Mouse (Mus musculus): ENCODE data around the gene Trmt10a.

DNA sequence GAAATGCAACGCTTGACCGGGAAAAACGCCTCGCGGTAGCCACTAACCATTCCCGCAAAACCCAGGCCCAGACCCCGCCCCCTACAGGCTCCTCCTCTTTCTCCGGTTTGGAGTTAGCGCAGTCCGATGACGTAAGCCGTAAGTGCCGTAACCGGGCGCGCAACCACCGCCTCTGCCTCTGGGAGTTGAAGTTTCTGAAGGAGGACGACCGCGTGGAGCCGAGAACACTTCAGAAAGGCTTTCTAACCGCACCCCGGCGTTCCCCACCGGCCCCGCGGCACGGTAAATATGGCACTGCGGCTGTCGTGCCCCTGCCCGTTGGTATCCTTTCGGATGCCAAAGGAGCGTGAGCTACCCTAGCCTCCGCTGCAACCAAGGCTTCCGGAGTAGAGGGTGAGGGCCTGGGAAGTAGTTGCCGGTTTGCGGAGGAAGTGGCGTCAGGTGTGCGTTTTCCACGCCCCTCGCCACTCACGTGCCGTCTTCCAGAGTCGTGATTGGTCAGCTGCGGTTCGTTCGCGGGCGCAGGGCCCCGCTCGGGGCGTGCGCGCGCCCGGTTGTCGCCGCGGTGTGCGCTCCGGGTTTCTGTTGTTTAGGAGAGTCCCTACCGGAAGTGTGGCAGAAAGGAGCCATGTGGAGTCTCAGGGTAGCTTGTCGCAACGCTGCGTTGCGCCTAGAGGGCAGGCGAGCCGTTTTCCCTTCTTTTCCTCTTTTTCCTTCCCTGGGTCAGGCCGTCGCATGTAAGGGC, at the start of gene Trmt10a:
- peak; percentile 85 for TF ChIP-seq BHLHE40 (IDR thresholded peaks at IDR 0.05; ENCODE audit: borderline replicate concordance, low read depth, low read length)
- peak; percentile 93 for TF ChIP-seq KAT2A (conservative IDR thresholded peaks at IDR 0.05; ENCODE audit: low read depth, low read length)
- no peak for TF ChIP-seq ZC3H11A (IDR thresholded peaks at IDR 0.05; ENCODE audit: low read depth, low read length)
- TF ChIP-seq POLR2A (IDR thresholded peaks at IDR 0.05; ENCODE audit: control insufficient read depth in 1 of 2, insufficient read depth in 1 of 2, low read depth in 1 of 2, low read length in 2 of 2, poor library complexity in 1 of 2): peak; percentile 80 to 89
- no peak for TF ChIP-seq RAD21 (IDR thresholded peaks at IDR 0.05; ENCODE audit: low read depth, low read length)
- TF ChIP-seq MAX (IDR thresholded peaks at IDR 0.05; ENCODE audit: low read length): peak; percentile 97
- 0 out of 2 replicates have a peak, but pooled peaks have one; percentile 57 for TF ChIP-seq POLR2AphosphoS5 (IDR thresholded peaks at IDR 0.05; ENCODE audit: borderline replicate concordance, low read depth, low read length)
- peak; percentile 93 for TF ChIP-seq HCFC1 (IDR thresholded peaks at IDR 0.05; ENCODE audit: low read depth, low read length)
- TF ChIP-seq E2F4 (IDR thresholded peaks at IDR 0.05; ENCODE audit: borderline replicate concordance, low read depth, low read length): peak; percentile 82; the same call in 1 of the 2 replicates

All from MEL (cell line).